Mouse (Mus musculus) ES-E14 (cell line): Measurements from ENCODE around the gene Xrcc3. TPM values are rescaled to one million over a fixed set of nuclear protein-coding genes. Genes with fewer than 3 reads are reported as not detected.

Experiments
- DNase-seq: peaks from one replicate; pipeline ENCODE4 v3.0.0-alpha.2; 2013; ENCODE audit warnings: low read depth, low spot score
- H3K27ac ChIP-seq: 2 replicates; pipeline ENCODE4 v1.5.1; 2012; ENCODE audit warnings: low read depth, mild to moderate bottlenecking, low read length, moderate library complexity, mixed read lengths; ENCODE audit not compliant: poor library complexity, insufficient read depth, severe bottlenecking
- H3K36me3 ChIP-seq: 2 replicates; pipeline ENCODE4 v1.6.1; 2012; ENCODE audit warnings: mild to moderate bottlenecking, low read length, moderate library complexity, mixed read lengths; ENCODE audit not compliant: control insufficient read depth, poor library complexity, insufficient read depth, severe bottlenecking
- H3K4me1 ChIP-seq, 2 experiments: fragments of 150-350 bp in 1 of 2; sonication (generic) in 1 of 2; 2 replicates each; pipeline ENCODE4 v1.6.1; 2012; ENCODE audit warnings: low read length in 2 of 2, mild to moderate bottlenecking in 1 of 2, mixed read lengths in 1 of 2; ENCODE audit not compliant: control insufficient read depth in 2 of 2, insufficient read depth in 2 of 2, poor library complexity in 1 of 2
- H3K4me3 ChIP-seq, 2 experiments: fragments of 150-350 bp in 1 of 2; sonication (generic) in 1 of 2; 2 replicates each; pipeline ENCODE4 v1.5.1; 2012; ENCODE audit warnings: low read length in 2 of 2, low read depth in 1 of 2, mild to moderate bottlenecking in 1 of 2, mixed read lengths in 1 of 2; ENCODE audit not compliant: insufficient read depth in 1 of 2, poor library complexity in 1 of 2, severe bottlenecking in 1 of 2
- H3K9ac ChIP-seq: 2 replicates; pipeline ENCODE4 v1.6.1; 2012; ENCODE audit warnings: low read depth, mild to moderate bottlenecking, low read length, mixed read lengths; ENCODE audit not compliant: poor library complexity, insufficient read depth, severe bottlenecking
- H3K9me3 ChIP-seq: fragments of 150-350 bp; sonication (generic); 2 replicates; pipeline ENCODE4 v1.6.1; 2012; ENCODE audit warnings: low read depth, mild to moderate bottlenecking, low read length; ENCODE audit not compliant: control insufficient read depth, insufficient read depth
- CHD2 ChIP-seq: IDR thresholded peaks from 2 replicates; pipeline ENCODE4 v1.6.1; 2014; ENCODE audit warnings: mild to moderate bottlenecking, low read depth, low read length, inconsistent platforms
- HCFC1 ChIP-seq: IDR thresholded peaks from 2 replicates; pipeline ENCODE4 v1.6.1; 2012; ENCODE audit warnings: low read length, inconsistent platforms, borderline replicate concordance; ENCODE audit not compliant: insufficient read depth
- MAFK ChIP-seq: IDR thresholded peaks from 2 replicates; pipeline ENCODE4 v1.6.1; 2014; ENCODE audit warnings: mild to moderate bottlenecking, low read depth, low read length, inconsistent platforms; ENCODE audit not compliant: insufficient read depth
- ZC3H11A ChIP-seq: IDR thresholded peaks from 2 replicates; pipeline ENCODE4 v1.6.1; 2012; ENCODE audit warnings: low read depth, mild to moderate bottlenecking, inconsistent platforms, low read length, borderline replicate concordance
- ZNF384 ChIP-seq: IDR thresholded peaks from 2 replicates; pipeline ENCODE4 v1.6.1; 2012; ENCODE audit warnings: low read depth, low read length, inconsistent platforms
- in situ Hi-C, 2 experiments: fragments of 600-800 bp; cut with MboI; formaldehyde crosslinking; loops; one replicate each; pipeline ENCODE4 v1.15.1; 2025; ENCODE audit warnings: low sequenced_read_pairs in 2 of 2, inconsistent platforms in 1 of 2; ENCODE audit not compliant: unreplicated experiment in 2 of 2
- total RNA-seq: library from RNA; depleted of rRNA; stranded (reverse); fragments of 300-350 nt; gene quantifications from 2 replicates; pipeline ENCODE4 v1.2.3, GENCODE M21; 2012

Xrcc3 gene
- total RNA-seq, 1 experiment: 21.8 TPM

- in situ Hi-C loops: no loop called here
- Histone ChIP-seq H3K9me3 (no peaks in the 10 kb centered on the region), H3K4me3 (no peak overlapping the region), H3K27ac (no peak overlapping the region), H3K36me3 (peaks cover 48% of the 10 kb centered on the region), H3K9ac (no peak overlapping the region), H3K4me1 (peaks cover 2 to 6% of the 10 kb centered on the region in 2 experiments; a peak in 1 of 4 replicates)
- DNase-seq: no peak
- TF ChIP-seq ZNF384: no peak
- TF ChIP-seq ZC3H11A: no peak
- TF ChIP-seq MAFK: no peak
- no peak for TF ChIP-seq HCFC1
- TF ChIP-seq CHD2: no peak
Observed at GRCm38 (mm10) chr12:111808775-111809174, 4.9 kb downstream of the Xrcc3 start.

DNA sequence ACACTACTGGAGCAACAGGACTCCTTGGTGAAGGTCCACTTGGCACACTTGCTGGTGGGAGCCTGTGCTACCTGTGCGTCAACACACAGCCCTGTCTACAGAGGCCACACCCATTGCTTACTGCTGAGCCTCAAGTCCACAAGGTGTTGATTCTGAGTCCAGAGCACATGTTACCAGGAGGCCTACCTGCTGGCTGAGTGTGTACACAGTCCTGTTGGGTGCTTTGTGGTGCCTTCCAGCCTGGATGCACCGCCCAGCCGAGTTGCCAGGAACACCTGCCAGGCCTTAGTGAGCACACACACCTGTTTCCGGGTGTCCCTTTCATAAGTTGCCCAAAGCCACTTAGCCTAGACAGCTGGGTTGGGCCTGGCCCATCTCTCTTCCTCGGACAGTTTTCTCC lies 10.1 kb downstream of the Xrcc3 start:
- no peaks in the 10 kb centered on the region for H3K9me3 ChIP-seq
- no peak overlapping the region for H3K9ac ChIP-seq
- H3K4me3 ChIP-seq: no peak overlapping the region
- TF ChIP-seq ZC3H11A (no peak), ZNF384 (no peak)
- H3K27ac ChIP-seq: no peak overlapping the region
- no peaks in the 10 kb centered on the region; a peak in 1 of 4 replicates for H3K4me1 ChIP-seq
- DNase-seq: no peak
- in situ Hi-C loops: no loop called here
- peaks cover 61% of the 10 kb centered on the region for H3K36me3 ChIP-seq

DNA sequence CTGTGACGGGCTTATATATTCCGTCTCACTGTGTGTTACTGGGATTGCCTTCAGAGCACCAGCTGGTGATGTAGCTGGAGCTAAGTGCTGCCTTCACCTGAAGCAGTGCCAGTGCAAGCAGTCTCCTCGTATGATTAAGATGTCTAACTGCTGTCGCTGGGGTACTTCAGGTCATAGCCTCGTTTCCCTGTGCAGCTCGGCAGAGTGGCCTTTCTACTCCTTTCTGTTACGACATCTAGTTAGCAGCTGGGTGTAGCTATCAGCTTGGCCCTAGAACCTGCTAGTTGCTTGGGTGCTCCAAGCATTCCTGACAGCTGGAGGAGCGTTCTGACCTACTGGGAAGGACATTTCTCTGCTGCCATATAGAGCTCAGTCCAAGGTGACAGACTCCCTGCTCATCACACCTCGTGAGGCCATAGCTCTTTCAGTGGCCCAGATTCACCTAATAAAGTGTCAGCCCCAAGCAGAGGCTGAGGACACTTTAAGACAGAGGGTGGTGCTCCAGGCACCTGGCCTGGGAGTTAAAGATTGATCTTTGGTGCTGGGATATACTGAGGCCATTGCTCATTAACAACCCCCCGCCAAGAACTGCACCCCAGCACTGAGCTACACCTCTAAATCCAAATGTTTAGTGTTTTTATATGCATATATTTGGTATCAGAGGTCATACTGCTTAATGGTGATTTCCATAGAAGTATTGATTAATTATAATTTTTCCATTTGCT lies 13.1 kb downstream of the Xrcc3 start:
- Histone ChIP-seq H3K9me3 (no peaks in the 10 kb centered on the region), H3K4me1 (peaks cover 0 to 4% of the 10 kb centered on the region in 2 experiments; a peak in 1 of 4 replicates), H3K27ac (no peak overlapping the region), H3K4me3 (no peak overlapping the region), H3K36me3 (peaks cover 50% of the 10 kb centered on the region), H3K9ac (no peak overlapping the region)
- DNase-seq: no peak
- in situ Hi-C loops: no loop called here
- TF ChIP-seq HCFC1: no peak
- no peak for TF ChIP-seq ZC3H11A
- TF ChIP-seq CHD2: no peak
- no peak for TF ChIP-seq ZNF384
- no peak for TF ChIP-seq MAFK

DNA sequence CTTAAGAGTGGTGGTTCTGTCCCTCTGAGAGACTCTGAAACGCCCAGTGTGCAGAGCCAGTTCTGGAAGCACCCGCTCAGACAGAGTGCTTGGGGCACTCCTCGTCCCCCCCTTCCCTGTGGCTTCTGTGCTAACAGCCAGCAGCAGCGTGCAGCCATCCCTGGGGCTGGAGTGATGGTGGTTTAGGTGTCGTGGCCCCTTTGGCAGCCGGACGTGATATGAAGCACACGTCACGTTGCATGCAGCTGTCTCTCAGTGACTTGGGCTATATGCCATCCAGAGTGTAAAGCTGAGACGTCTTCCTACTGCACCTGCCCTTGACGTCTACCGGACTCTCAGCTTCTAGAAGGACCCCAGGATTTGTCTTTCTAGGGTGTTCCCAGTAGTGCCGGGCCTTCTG lies 15.2 kb downstream of the Xrcc3 start:
- Histone ChIP-seq H3K4me1 (peaks cover 0 to 6% of the 10 kb centered on the region in 2 experiments; a peak in 2 of 4 replicates), H3K9me3 (no peaks in the 10 kb centered on the region), H3K36me3 (peaks cover 29% of the 10 kb centered on the region; the same call in 1 of the 2 replicates), H3K4me3 (no peak overlapping the region), H3K27ac (no peak overlapping the region), H3K9ac (no peak overlapping the region)
- in situ Hi-C loops: no loop called here
- no peak for TF ChIP-seq MAFK
- no peak for TF ChIP-seq ZNF384
- no peak for TF ChIP-seq HCFC1
- no peak for TF ChIP-seq ZC3H11A
- TF ChIP-seq CHD2: no peak
- no peak for DNase-seq

DNA sequence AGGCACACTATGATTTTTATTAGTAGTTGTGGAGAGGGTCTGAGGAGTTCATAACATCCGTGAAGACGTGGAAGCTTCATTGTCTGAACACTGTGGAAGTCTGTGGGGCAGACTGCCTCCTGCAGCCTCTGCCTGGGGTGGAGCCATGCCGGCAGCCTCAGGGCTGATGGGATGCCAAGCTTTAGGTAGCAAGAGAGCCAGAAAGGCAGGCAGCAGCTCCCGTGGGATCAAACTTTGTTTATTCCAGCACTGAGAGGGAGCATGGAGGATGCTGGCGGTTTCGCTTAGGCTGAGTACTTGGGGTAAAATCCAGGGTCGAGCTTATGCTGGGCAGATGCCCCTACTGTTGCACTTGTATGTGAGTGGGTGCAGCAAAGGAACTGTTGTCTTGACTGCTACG lies 16.4 kb downstream of the Xrcc3 start:
- H3K4me1 ChIP-seq: peaks cover 0 to 9% of the 10 kb centered on the region in 2 experiments; a peak in 2 of 4 replicates
- no peak for DNase-seq
- in situ Hi-C loops: no loop called here
- H3K9ac ChIP-seq: no peak overlapping the region
- peaks cover 20% of the 10 kb centered on the region; the same call in 1 of the 2 replicates for H3K36me3 ChIP-seq
- no peak overlapping the region for H3K27ac ChIP-seq
- no peaks in the 10 kb centered on the region for H3K9me3 ChIP-seq
- TF ChIP-seq CHD2: no peak
- no peak for TF ChIP-seq MAFK
- no peak for TF ChIP-seq ZNF384
- no peak for TF ChIP-seq ZC3H11A
- TF ChIP-seq HCFC1: no peak
- no peak overlapping the region for H3K4me3 ChIP-seq
